Mouse (Mus musculus) kidney, adult 8-10 months (tissue): ENCODE measurements around the gene Abhd15.
A peak's percentile ranks its signal among the peaks of the same experiment; 100 is the strongest.
"Not testable (repeated sequence)": the region's sequence is repeated elsewhere in the genome, so short reads cannot be mapped to it uniquely, and the experiment has no call there.

Source experiments
- DNase-seq, 2 experiments: peaks; one replicate each; pipeline ENCODE4 v3.0.0; 2022

Abhd15 gene

GRCm38 (mm10) chr11:77512891-77513810, 1.8 kb upstream of the Abhd15 start:
- peak; percentile 83 to 84 for DNase-seq

- DNase-seq, result no peak
Measured at GRCm38 (mm10) chr11:77513811-77514170, 1.1 kb upstream of the Abhd15 start.

- DNase-seq, result no peak
Measured at GRCm38 (mm10) chr11:77514281-77514831, 565 bp upstream of the Abhd15 start.

- DNase-seq, result no peak
Measured at GRCm38 (mm10) chr11:77515637-77516552, 974 bp downstream of the Abhd15 start, which contains the start of gene Trp53i13. Trp53i13 (minus strand) TSS chr11:77515980.

GRCm38 (mm10) chr11:77516553-77517425, 1.9 kb downstream of the Abhd15 start:
- no peak for DNase-seq

- DNase-seq, result no peak
Measured at GRCm38 (mm10) chr11:77518051-77518798, 3.3 kb downstream of the Abhd15 start.

- DNase-seq, result no peak
Measured at GRCm38 (mm10) chr11:77519043-77519442, 4.1 kb downstream of the Abhd15 start, which contains the start of gene Gm10392. Gm10392 (minus strand) TSS chr11:77519198.

GRCm38 (mm10) chr11:77520601-77521529, 5.9 kb downstream of the Abhd15 start:
- DNase-seq, result no peak

- DNase-seq, result no peak
Measured at GRCm38 (mm10) chr11:77525804-77526486, 11.0 kb downstream of the Abhd15 start.

GRCm38 (mm10) chr11:77528420-77528819, 13.5 kb downstream of the Abhd15 start:
- DNase-seq, result not testable (repeated sequence)

- DNase-seq, result no peak
Measured at GRCm38 (mm10) chr11:77529644-77530043, 14.7 kb downstream of the Abhd15 start.

- no peak for DNase-seq
Measured at GRCm38 (mm10) chr11:77530862-77531261, 15.9 kb downstream of the Abhd15 start.

GRCm38 (mm10) chr11:77532202-77532846, 17.4 kb downstream of the Abhd15 start:
- no peak for DNase-seq

- DNase-seq, result no peak
Measured at GRCm38 (mm10) chr11:77545261-77545660, 30.3 kb downstream of the Abhd15 start.

- no peak for DNase-seq
Measured at GRCm38 (mm10) chr11:77585201-77585600, 70.3 kb downstream of the Abhd15 start.
